Mouse (Mus musculus) lung, adult 2 months (tissue): ENCODE measurements around the gene Rnf216. TPM values are rescaled to one million over a fixed set of nuclear protein-coding genes. Genes with fewer than 3 reads are reported as not detected.

ENCODE experiments used
- DNase-seq: peaks from one replicate; pipeline ENCODE4 v3.0.0; 2022
- H3K4me1 ChIP-seq: fragments of 200-500 bp; 2 replicates; pipeline ENCODE4 v1.6.1; 2011; ENCODE audit warnings: low read length; ENCODE audit not compliant: control insufficient read depth, insufficient read depth
- H3K4me3 ChIP-seq: fragments of 200-500 bp; replicated peaks from 2 replicates; pipeline ENCODE3; 2011; ENCODE audit warnings: low read depth, mild to moderate bottlenecking, control low read depth, low read length; ENCODE audit errors: extremely low read depth
- CTCF ChIP-seq: fragments of 200-500 bp; IDR thresholded peaks from 2 replicates; pipeline ENCODE4 v1.5.1; 2011; ENCODE audit warnings: mild to moderate bottlenecking, low read length, control low read depth; ENCODE audit not compliant: insufficient read depth
- POLR2A ChIP-seq: fragments of 200-500 bp; IDR thresholded peaks from 2 replicates; pipeline ENCODE4 v1.6.1; 2011; ENCODE audit warnings: low read depth, mild to moderate bottlenecking, control low read depth, low read length, borderline replicate concordance; ENCODE audit errors: extremely low read depth
- WGBS: fragments of 180-500 bp; shearing (Covaris S2); methylation state at CpG from one replicate; pipeline ENCODE4 v1.1.7; 2018; 5-methylcytosine and 5-hydroxymethylcytosine counted together
- polyA plus RNA-seq: library from polyadenylated mRNA; depleted of rRNA; stranded (reverse); fragments of >200 nt; gene quantifications from 2 replicates; pipeline ENCODE4 v1.2.3, GENCODE M21; 2012

The Rnf216 gene
- polyA plus RNA-seq, 1 experiment, result 27.7 TPM

- no peak for TF ChIP-seq CTCF
- TF ChIP-seq POLR2A, result no peak
- 53% methylated on average over 13 of the region's 13 CpGs for WGBS
- Histone ChIP-seq H3K4me3 (no peak overlapping the region), H3K4me1 (no peaks in the 10 kb centered on the region)
- DNase-seq, result no peak
Measured at GRCm38 (mm10) chr5:143132935-143133514, 20.2 kb upstream of the Rnf216 start.

- WGBS, result 90% methylated on average over 7 of the region's 7 CpGs
- Histone ChIP-seq H3K4me1 (no peaks in the 10 kb centered on the region), H3K4me3 (no peak overlapping the region)
- peak; percentile 35 for TF ChIP-seq CTCF
- TF ChIP-seq POLR2A, result no peak
- DNase-seq, result no peak
Measured at GRCm38 (mm10) chr5:143130342-143130741, 17.5 kb upstream of the Rnf216 start.

- TF ChIP-seq POLR2A, result no peak
- TF ChIP-seq CTCF, result no peak
- Histone ChIP-seq H3K4me3 (no peak overlapping the region), H3K4me1 (no peaks in the 10 kb centered on the region)
- no peak for DNase-seq
- 92% methylated on average over 16 of the region's 16 CpGs for WGBS
Measured at GRCm38 (mm10) chr5:143129101-143129500, 16.3 kb upstream of the Rnf216 start.

GRCm38 (mm10) chr5:143127837-143128236, 15.0 kb upstream of the Rnf216 start:
- 66% methylated on average over 8 of the region's 8 CpGs for WGBS
- TF ChIP-seq CTCF, result no peak
- TF ChIP-seq POLR2A, result no peak
- no peaks in the 10 kb centered on the region for H3K4me1 ChIP-seq
- H3K4me3 ChIP-seq, result no peak overlapping the region
- no peak for DNase-seq

- TF ChIP-seq POLR2A, result no peak
- DNase-seq, result no peak
- 60% methylated on average over 4 of the region's 4 CpGs for WGBS
- no peak overlapping the region for H3K4me3 ChIP-seq
- H3K4me1 ChIP-seq, result no peaks in the 10 kb centered on the region
Measured at GRCm38 (mm10) chr5:143126908-143127307, 14.1 kb upstream of the Rnf216 start.

- no peak overlapping the region for H3K4me3 ChIP-seq
- H3K4me1 ChIP-seq, result no peaks in the 10 kb centered on the region
- DNase-seq, result no peak
- WGBS, result 93% methylated on average over 8 of the region's 9 CpGs
- TF ChIP-seq CTCF (no peak), POLR2A (no peak)
Measured at GRCm38 (mm10) chr5:143126089-143126488, 13.3 kb upstream of the Rnf216 start.

GRCm38 (mm10) chr5:143125601-143126000, 12.8 kb upstream of the Rnf216 start:
- no peak overlapping the region for H3K4me3 ChIP-seq
- WGBS, result 60% methylated on average over 7 of the region's 7 CpGs

GRCm38 (mm10) chr5:143124805-143125378, 12.1 kb upstream of the Rnf216 start:
- Histone ChIP-seq H3K4me1 (no peaks in the 10 kb centered on the region), H3K4me3 (no peak overlapping the region)
- 82% methylated on average over 4 of the region's 4 CpGs for WGBS
- DNase-seq, result no peak
- TF ChIP-seq CTCF, result no peak
- TF ChIP-seq POLR2A, result no peak

More at GRCm38 (mm10) chr5:143125601-143126000, 12.8 kb upstream of the Rnf216 start:
- TF ChIP-seq POLR2A (no peak), CTCF (no peak)
- no peaks in the 10 kb centered on the region for H3K4me1 ChIP-seq
- DNase-seq, result no peak

GRCm38 (mm10) chr5:143122673-143123072, 9.9 kb upstream of the Rnf216 start:
- Histone ChIP-seq H3K4me1 (no peaks in the 10 kb centered on the region), H3K4me3 (no peak overlapping the region)
- WGBS, result 48% methylated on average over 1 of the region's 1 CpGs
- no peak for TF ChIP-seq CTCF
- no peak for TF ChIP-seq POLR2A
- no peak for DNase-seq

- no peak for TF ChIP-seq CTCF
- no peak for TF ChIP-seq POLR2A
- no peaks in the 10 kb centered on the region for H3K4me1 ChIP-seq
- 61% methylated on average over 8 of the region's 8 CpGs for WGBS
- no peak overlapping the region for H3K4me3 ChIP-seq
- DNase-seq, result no peak
Measured at GRCm38 (mm10) chr5:143122125-143122524, 9.3 kb upstream of the Rnf216 start.
